Mouse (Mus musculus): ENCODE results near the gene Ebf1.

Gene Ebf1

DNA sequence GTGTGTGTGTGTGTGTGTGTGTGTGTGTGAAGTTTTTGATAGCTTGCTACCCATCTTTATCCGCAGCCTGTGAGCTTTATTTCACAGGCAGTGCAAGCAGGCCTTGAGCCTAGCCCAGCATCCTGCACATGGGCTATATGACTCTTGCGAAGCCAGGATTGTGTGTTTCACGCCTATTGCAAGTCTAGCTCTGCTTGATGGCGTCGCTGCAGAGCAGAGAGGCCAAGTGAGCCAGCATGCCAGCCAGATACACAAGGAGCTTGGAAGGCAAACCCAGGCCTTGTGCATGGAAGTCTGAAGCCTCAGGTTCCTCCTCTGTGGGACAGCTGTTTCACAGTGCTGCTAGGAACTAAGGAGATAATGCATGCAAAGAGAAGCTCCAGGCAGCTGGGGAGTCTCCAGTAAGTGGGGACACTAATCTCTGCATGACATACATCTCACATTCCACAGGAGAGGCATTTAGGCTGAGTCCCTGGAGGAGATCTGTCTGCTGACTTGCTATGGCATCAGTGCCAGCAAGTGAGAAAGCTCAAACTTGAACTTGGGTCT, 359.2 kb downstream of the Ebf1 start:
- no peak for DNase-seq

DNA sequence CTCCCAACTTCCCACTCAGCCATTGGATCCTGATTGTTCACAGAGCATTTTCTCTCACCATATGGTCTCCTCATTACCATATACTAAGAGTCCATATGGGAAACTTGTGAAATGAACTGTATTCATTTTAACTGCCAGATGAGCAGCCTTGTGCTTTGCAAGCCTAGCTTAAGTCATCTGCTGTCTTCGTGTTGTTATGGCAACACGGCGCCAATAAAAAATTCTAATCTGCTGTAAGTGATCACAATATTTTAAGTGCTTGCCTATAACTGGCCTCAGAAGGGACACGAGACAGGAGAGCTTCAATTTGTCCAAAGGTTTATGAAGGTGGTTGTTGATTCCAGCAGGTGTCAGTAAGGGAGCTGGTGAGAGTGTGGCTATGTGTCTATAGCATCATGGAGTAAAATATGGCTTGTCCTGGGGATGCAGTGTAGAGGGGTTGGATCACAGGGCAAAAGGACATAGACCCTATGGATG, 360.8 kb downstream of the Ebf1 start:
- DNase-seq: no peak

DNA sequence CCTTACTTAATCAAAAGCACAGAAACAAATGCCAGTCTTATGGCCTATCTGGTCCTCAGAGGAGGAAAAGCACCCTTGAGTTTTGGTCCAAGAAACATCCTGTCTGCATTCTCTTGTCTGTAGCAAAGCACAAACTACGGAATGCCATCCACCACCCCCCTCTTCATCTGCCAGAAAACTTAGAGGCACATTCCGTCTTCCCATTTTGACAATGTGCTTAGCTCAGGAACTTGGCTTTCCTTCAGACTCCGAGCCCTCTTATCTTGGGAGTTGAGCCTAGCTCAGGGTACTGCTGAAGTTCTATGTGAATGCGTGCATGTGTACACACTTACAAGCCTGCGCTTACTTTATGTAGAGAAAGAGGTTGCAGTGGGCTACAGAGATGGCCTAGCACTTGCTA, 362.3 kb downstream of the Ebf1 start:
- DNase-seq: no peak

DNA sequence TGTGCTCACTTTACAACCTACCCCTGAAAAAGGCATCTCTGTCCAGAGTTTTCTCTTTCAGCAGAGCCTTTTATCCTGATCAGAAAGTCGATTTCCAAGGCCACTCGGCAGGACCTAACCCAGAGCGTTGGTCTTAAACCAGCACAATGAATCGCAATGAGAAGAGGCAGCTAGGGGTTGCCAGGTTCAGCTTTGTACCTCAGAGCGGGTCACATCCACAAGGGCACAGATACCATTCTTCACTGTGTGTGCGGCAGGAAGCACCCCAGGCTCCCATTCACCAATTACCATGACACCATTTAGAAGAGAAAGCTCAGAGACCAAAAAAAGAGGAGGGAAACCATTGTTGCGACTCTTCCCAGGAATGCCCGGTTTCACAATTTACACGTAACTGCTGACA, 365.1 kb downstream of the Ebf1 start:
- DNase-seq: peak; percentile 18

DNA sequence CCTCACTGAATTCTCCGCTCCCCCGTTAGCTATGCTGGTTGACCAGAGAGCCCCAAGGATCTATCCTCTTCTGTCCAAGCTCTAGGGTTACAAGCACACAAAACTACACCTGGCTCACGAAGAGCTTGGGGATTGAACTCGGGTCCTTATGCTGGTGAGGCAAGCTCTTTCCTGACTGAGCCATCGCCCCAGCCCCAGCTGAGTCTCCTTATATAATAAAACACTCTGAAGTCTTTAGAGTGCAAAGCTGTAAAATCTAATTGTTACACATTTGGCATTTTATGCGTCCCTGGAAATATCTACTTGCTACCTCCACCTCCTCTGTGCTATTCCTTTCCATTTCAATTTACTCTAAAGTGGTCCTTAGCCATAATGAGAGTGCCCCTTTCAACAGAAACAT, 366.8 kb downstream of the Ebf1 start:
- no peak for DNase-seq

DNA sequence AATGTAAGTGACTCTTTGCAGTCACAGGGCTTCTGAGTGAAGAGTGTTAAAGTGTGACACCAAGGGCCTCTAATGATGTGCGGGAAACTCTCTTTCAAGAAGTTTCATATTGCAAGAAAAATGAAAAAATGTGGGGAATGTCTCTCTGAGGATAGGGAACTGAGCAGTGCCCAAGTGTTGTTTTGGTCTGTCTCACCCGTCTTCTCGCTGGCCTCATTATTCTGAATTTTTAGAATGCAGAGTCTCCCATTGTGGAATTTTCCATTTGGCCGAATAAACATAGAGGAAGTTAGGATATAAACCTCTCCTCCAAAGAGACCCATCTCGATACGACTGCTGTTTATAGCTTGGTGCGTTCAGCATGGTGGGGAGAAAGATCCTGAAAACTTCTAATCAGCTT, 367.3 kb downstream of the Ebf1 start:
- DNase-seq: no peak

DNA sequence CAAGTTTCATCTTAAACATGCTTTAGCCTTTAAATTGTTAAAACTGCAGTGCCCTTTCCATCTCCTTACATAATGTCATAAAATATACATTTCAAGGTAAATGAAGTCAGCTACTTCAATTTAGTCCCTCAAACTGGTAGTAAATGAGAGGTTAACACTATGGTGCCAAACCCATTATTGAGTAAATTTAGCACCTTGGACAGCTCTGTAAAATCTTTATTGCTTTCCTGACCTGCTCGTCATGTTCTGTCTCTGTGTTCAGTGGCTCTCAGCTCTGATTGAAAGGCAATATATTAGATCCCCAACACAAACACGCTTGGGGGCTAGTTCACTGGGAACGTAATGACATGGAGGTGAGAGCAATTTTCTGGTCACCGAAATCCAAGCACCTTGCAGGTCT, 370.7 kb downstream of the Ebf1 start:
- DNase-seq: peak; percentile 50

DNA sequence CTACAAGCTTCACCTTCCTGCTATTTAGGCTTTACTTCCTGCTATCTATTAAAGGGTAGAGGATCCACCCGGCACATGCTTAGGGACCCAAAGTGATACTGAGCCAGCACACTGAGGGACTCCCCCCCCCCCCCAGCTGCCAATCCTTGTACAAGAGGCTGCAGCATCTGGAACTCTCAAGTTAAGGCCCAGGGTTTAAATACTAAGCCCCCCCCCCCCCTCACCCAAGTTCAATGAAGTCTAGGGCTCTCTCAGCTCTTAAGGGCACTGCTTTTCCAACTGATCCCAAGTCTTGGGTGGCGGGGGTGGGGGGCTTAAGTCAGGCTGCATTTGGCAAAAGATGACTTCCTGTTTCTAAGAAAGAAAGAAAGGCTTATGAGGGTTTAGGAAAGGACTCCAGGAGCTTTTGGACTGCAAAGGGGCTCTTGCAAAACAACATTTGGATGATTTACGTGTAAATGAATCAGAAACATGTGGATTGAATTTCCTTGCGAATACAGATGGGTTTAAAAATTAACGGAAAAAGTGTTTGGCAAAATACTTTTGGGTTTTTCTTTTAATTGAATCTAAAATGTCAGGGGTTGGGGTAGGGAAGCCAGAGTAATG, 385.7 kb downstream of the Ebf1 start:
- peak; percentile 36 for DNase-seq

DNA sequence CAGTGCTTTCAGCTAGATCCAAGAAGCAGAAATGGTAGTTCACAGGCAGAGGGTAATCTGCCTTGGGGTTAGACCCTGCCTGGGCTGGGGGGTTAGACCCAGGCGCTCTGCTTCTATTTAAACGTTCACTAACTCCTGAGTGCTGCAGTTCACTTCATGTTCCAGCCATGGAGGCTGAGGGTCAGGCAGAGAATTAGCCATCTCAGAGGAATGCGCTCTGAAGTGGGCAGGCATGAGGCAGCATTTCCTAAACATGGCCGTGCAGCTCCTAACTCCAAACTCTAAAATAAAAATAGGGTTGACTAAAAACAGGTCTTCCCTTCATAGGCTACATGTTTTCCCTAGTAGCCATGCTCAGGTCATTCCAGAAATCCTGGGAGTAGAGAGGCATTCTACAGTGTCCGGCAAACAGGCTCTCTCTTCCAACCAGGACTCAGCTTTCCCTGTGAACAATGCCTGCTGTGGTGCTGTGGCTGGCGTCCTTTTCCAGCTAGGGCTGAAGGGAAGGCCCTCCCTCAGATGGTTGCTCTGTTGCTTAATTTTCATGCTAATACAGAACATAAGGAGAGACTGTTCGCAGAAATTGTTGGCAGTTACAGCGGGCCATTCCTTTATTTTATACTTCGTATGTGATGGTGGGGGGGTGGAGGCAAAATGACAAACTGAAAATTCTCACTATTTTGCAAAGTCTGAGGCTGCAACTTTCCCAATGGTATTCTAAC, 386.8 kb downstream of the Ebf1 start:
- DNase-seq: peak; percentile 43

DNA sequence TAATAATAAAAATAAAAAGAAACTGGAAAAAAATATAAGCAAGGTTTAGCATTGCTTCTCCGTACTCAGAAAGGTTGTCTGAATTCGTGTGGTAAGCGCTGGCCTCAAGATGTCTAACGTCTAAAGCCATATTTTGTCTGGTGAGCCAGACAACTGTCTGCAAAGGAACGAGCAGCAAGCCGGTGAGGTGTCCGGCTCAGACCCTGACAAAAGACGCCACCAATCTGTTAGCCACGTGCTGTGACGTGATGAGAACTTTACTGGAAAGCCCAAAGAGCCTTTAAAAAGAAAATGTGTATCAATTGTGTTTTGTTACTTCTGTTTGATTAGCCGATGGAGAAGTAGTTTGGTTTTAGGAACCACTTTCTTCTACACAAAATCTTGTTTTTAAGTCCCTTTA, 390.2 kb downstream of the Ebf1 start:
- DNase-seq: peak; percentile 42

DNA sequence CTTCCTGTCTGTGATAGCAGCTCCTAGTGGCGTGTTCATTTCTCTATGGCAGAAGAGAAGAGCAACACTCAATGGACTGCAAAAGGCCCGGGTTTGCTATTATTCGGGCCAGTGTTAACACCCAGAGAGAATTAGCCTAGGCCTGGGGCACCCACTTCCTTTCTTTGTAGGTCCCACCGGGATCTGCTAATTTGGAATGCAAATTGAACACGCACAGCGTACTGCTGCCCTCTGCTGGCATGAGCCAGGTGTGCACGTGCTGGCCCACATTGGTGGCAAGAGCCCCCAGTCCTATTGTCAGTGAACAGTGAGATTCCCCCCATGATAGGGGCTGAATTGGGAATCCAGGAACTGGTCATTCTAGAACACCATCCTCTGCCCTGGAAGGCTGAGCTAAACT, 391.0 kb downstream of the Ebf1 start:
- DNase-seq: peak; percentile 87

DNA sequence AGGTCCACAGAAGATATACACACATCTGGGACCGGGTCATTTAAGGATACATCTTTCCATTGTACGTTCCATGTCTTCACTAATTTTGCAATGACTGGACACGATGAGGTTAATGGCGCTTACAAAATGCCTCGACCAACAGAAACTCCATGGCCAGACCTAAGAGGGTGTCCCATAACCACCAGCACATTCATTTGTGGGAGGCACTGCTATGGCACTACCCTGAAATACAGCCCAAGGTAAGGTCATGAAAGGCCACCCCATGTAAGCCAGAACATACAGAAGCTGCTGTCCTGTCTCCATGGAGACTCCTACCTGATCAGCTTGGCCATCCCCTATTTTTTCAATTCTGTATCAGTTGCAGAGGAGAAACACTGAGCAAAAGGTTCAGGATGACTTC, 391.6 kb downstream of the Ebf1 start:
- no peak for DNase-seq

DNA sequence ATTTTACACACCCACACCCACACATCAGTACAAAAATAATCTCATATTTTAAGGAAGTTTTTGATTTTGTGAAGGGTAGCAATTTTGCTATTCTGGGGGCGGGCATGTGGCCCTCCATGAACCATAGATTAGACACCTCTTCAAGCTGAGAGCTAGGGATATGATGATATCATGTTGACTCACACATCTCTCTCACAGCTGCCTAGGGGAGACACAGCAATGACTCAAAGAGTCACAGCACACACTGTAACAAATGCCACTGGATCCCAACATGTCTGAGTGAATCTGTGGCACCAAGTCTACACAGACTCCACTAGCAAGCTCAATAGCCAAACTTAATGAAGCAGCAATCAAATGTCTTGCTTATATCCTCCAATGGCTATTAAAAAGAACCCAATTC, 395.0 kb downstream of the Ebf1 start:
- no peak for DNase-seq

DNA sequence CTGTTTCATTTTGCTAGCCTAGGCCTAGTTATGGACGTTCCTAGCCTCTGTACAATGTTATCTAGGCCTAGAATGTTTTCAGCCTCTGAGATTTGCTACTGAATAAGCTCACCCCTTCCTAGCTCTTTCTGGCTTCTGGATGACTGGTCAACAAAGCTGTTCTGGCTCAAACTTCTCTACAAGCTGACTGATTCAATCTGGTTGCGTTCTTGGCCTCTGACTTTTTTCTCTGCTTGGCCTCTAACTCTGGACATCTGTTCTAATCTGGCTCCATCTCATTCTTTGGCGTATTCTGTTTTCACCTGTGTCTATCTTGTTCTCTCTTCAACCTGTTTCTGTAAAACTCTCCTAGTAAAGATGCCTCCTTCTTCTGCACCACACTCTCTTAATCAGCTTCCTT, 400.4 kb downstream of the Ebf1 start:
- DNase-seq: no peak

DNA sequence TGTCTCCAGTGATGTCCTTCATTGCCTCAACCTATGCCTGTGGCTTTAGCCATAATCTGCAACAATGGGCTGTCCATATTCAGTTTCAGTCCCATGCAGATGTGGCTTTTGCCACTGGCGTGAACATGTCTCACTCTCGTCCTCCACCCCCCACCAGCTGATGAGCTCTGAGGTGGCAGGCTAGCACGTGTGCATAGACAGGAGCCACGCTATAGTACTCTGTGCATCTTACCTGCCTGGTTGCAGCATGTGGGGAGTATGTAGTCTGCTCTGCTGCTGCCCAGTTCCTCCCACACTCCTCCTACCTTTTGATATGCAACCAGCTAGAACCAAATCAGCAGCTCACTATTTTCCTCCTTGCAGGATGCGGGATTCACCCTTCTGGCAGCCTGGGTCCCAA, 408.9 kb downstream of the Ebf1 start:
- no peak for DNase-seq

DNA sequence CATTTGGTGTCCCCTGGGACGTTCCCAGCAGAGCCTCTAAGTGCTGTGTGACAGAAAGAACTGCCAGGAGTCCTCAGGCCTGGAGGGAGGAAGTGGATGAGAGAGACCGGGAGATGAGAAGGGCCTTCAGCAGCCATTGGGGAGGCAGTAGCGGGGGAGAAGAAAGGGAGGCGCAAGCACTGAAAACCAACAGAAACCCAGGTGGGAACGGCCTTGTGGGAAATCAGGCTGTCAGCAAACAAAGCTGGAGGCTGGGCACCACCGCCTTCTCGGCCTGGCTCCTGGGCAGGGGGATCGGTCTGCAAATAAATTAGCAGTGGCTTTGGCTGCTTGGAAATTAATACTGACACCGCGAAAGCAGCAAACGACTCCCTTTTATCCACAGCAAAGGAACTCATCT, 409.6 kb downstream of the Ebf1 start:
- DNase-seq: peak; percentile 47

DNA sequence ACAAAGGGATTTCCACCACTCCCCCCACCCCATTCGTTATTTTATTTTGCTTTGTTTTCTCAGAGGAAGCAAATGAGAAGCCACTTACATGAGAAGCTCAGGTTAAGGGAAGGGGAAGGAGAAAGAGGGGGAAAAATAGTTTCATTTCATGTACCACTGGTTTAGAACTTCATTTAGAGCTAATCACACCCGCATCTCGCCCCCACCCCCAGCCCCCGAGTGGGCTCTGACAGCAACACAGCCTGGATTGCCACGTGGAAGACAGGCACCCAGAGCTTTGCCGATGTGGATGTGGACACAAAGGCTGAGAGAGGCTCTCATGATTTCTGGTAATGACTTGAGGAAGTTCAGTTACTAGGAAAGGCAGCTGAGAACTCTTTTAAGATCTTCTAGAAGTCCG, 410.0 kb downstream of the Ebf1 start:
- peak; percentile 4 for DNase-seq

DNA sequence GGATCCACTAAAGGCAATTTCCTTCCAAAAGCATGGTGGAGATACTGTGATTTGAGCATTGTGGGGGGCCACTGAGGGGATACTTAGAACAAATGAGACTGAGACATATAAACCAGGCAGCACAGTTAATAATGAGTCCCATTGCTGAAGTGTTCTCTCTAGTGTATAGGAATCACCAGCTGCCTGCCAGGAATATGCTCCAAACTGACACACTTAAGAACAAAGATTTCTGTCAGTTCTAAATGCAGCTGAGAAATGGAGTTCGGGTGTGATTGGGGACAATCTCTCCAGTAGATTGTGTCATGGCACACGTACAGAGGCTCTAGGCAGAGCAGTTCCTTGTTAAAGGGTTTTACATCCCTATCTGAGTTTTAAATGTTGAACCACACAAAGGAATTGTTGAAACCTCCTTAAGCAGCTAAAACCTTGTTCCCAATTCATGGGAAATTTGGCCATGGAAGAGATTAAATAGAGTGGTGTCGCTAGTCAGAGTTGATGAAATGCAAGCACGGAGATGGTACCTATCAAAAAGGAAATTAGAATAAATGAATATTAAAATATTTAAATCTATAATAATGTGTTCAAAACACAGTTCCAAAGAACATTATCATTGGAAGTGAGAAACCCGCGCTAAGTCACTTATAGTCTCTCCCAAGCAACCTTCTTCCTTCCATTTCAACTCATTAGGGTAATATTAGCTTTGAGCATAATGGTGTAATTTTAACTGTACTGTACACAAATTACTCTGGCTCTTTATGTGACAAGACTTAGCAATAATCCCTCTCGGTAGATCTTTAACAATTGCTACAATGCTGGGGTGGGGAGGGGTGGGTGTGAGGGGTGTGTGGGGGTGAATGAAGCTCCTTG, 438.9 kb downstream of the Ebf1 start:
- no peak for DNase-seq

Data from embryo, embryonic 11 days (tissue).